In genomic region chr17:43883016-43883415, GRCm38 (mm10) we compare ENCODE assay signal across 9 mouse cellular contexts.
DNase-seq lines count a peak whose midpoint lies in the region; ATAC-seq and TF ChIP-seq lines count a peak whose summit lies in the region.
"Had no signal": no experiment of that assay in that cellular context is flagged by ENCODE, and none has a peak within 500 bp of the region (broad histone marks: within the 10 kb centered on the region; RNA-seq: fewer than 3 reads in every experiment).

No protein-coding gene starts in this region.

- no peaks in the 10 kb centered on the region for H3K4me1 ChIP-seq in forebrain, embryonic 12.5 days
- no peaks in the 10 kb centered on the region for H3K4me1 ChIP-seq in forebrain, embryonic 10.5 days
- no peaks in the 10 kb centered on the region for H3K4me1 ChIP-seq in lung, adult 2 months (ENCODE audit: control insufficient read depth, insufficient read depth, low read length)

- DNase-seq in forebrain, embryonic 10.5 days (ENCODE audit: extremely low spot score, low spot score): no peak
- DNase-seq in lung, adult 2 months: no peak
- no peak for DNase-seq in lung, adult 18-20 months
- peak; percentile 56 to 66 for DNase-seq in cerebellum, postnatal 10 days
- DNase-seq in lung, postnatal 36 days: peak; percentile 34
- no peak for DNase-seq in heart, adult 11 months
- no peak for DNase-seq in spleen, postnatal 36 days (ENCODE audit: low spot score in 2 of 2)

- no peak overlapping the region for H3K4me3 ChIP-seq in forebrain, embryonic 12.5 days (replicated peaks)
- no peak overlapping the region for H3K4me3 ChIP-seq in forebrain, embryonic 10.5 days
- no peak overlapping the region for H3K4me3 ChIP-seq in lung, adult 2 months (replicated peaks; ENCODE audit: extremely low read depth, low read depth, low read length)
- H3K4me3 ChIP-seq: neural tube, embryonic 13.5 days had no signal

- ATAC-seq in forebrain, embryonic 12.5 days (ENCODE audit: low FRiP score): peak; percentile 58; the same call in 1 of the 2 replicates

- H3K27me3 ChIP-seq in forebrain, embryonic 12.5 days: no peaks in the 10 kb centered on the region
- no peaks in the 10 kb centered on the region for H3K27me3 ChIP-seq in forebrain, embryonic 10.5 days (ENCODE audit: poor library complexity, severe bottlenecking)

- peak; percentile 49; the same call in 1 of the 2 replicates for TF ChIP-seq CTCF in lung, adult 2 months (IDR thresholded peaks at IDR 0.05; ENCODE audit: insufficient read depth, low read length)

- WGBS in forebrain, embryonic 12.5 days: 24% methylated on average over 1 of the region's 1 CpGs
- 32% methylated on average over 1 of the region's 1 CpGs for WGBS in forebrain, embryonic 10.5 days
- WGBS in lung, adult 2 months: 7% methylated on average over 1 of the region's 1 CpGs

- no peaks in the 10 kb centered on the region for H3K9me3 ChIP-seq in forebrain, embryonic 12.5 days
- H3K9me3 ChIP-seq in forebrain, embryonic 10.5 days: no peaks in the 10 kb centered on the region
- H3K9me3 ChIP-seq: neural tube, embryonic 13.5 days had no signal

- no peak overlapping the region for H3K27ac ChIP-seq in forebrain, embryonic 12.5 days
- H3K27ac ChIP-seq in forebrain, embryonic 10.5 days: no peak overlapping the region
- H3K27ac ChIP-seq: neural tube, embryonic 13.5 days had no signal

- no peak overlapping the region for H3K4me2 ChIP-seq in forebrain, embryonic 12.5 days
- H3K4me2 ChIP-seq: neural tube, embryonic 13.5 days had no signal

- no peaks in the 10 kb centered on the region for H3K36me3 ChIP-seq in forebrain, embryonic 12.5 days (replicated peaks)
- no peaks in the 10 kb centered on the region for H3K36me3 ChIP-seq in forebrain, embryonic 10.5 days (replicated peaks)
- H3K36me3 ChIP-seq: neural tube, embryonic 13.5 days had no signal

- no peak overlapping the region for H3K9ac ChIP-seq in forebrain, embryonic 12.5 days
- H3K9ac ChIP-seq: neural tube, embryonic 13.5 days had no signal

- TF ChIP-seq POLR2A in lung, adult 2 months (IDR thresholded peaks at IDR 0.05; ENCODE audit: borderline replicate concordance, extremely low read depth, low read depth, low read length): no peak

Comparison
In these comparisons a context has a peak if more than half of its experiments do, and no peak if none do; other contexts are left out.
1. DNase-seq: peak in cerebellum, postnatal 10 days (2 of 2) and lung, postnatal 36 days (single experiment); none in forebrain, embryonic 10.5 days (single experiment), lung, adult 2 months (single experiment), lung, adult 18-20 months (0 of 2), heart, adult 11 months (single experiment) and spleen, postnatal 36 days (0 of 2).